Mouse (Mus musculus): ENCODE data around the gene Hba-x.
"Not testable (repeated sequence)": the region's sequence is repeated elsewhere in the genome, so short reads cannot be mapped to it uniquely, and the experiment has no call there.

Hba-x gene

DNA sequence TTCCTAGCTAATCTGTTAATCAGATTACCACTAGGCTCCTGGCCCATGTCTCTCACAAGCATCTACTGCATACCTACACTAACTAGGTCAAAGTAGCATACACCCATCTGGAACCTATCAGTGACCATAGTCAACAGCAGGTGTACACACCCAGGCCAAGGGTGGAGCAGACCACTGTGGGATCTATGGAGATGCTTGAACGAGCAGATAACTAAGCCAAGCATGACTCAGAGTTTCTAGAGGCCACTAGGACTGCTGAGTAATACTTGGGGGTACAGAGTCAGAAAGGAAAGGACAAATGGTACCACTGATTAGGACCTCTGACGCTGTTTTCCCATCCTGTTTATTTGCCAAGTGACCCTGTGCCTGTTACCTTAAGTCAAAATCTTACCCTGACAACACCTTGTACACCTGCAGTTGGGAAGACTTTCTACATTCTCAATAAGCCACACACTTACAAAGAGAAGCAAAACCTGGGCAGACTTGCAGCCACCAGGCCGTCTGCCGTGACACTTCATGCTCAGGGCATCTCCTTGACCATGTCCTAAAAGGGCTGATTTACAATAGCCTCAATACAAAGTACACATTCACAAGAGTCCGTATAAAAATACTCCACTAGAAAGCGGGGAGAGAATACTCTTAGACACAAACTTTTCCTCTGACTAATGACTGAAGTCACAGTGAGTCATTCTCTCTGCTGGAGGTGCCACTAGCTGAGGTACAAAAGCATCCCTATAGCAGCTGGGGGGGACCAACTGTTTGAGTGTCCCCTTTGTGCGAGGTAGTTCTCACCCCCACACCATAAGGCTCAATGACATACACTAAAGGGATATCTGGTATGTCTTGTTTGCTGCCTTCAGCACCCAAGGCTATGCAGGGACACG, 25.1 kb upstream of the Hba-x start:
- DNase-seq (ENCODE audit: low spot score in 2 of 2), result no peak

DNA sequence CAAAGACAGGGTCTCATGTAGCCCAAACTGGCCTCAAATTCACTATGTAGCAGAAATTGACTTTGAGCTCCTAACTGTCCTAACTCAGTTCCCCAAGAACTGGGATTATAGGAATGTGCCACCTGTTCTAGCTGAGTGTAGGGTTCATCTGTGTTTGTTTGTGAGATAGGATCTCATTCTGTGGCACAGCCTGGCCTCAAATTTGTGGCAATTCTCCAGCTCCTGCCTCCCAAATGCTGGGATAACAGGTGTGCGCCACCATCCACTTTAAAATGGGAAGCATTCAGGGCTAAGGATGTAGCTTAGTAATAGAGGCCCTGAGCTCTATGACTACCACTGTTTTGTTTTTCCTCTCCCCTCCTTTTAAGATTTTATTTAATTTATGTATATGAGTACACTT, 23.1 kb upstream of the Hba-x start:
- no peak for DNase-seq (ENCODE audit: low spot score in 2 of 2)

DNA sequence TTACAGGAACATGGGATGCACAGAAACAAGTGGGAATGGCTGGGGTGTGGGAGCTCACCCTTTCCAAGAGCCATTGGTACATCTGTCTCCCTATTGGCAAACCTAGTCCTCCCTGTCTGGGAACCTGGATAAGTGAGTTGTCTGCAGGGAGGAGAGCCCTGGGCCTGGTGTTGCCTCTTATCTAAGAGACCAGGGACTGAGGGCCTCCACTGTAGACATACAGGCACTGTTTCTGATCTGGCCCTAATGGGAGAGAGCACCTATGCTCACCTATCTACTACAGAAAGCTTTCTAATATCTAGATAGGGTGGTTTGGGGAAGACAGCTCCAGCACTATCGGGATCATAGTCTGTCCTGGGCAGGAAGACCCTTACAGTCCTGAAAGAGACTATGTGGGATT, 20.1 kb upstream of the Hba-x start:
- no peak for DNase-seq (ENCODE audit: low spot score in 2 of 2)

DNA sequence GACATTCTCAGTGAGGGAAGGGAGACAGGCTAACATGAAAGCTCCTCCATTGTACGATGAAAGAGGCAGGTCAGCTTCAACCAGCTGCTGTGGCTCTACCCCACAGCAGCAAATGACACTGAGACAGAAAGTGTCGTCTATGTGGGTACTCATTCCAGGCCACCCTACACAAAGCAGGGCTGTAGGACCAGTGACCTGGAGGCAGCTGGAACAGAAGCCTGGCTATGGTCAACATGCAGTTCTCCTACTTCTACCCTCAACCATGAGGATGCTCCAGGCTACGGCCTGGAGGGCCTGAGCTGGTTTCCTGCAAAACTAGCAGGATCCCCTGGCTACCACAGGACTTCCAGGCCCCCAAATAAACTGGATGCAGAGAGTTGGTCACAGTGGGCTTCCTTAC, 19.6 kb upstream of the Hba-x start:
- DNase-seq (ENCODE audit: low spot score in 2 of 2), result no peak

DNA sequence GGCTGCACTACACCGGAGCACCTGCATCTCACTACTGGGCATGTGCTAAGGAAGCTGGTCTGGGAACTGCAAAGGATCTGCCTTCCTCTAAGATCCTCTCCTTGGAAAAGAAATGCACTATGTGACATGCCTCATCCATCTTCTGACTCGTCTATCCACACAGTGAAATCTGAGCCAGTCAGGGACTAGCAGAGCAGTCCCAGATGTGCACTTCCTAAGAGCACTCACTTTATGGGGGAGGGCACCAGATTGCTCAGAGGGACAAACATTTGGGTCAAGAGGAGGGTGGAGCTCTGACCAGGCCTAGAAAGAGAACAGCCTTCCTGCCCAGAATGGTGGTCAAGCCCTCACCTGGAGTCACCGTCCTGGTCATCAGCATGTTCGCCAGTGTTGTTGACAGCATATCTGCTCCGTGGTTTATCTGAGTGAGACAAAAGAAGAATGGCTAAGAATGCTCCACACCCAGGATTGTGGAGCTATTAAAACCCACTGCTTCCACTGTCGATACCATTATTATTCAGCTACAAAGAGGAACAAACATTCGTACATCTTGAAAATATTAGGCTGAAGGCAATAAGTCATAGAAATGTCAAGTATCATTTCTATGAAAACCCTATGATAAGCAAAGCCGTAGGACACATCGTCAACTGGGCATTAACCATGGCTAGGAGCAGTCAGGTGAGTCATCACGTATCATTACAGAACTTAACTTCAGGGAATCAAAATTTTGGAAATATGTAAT, 13.4 kb upstream of the Hba-x start:
- no peak for DNase-seq (ENCODE audit: low spot score in 2 of 2)

DNA sequence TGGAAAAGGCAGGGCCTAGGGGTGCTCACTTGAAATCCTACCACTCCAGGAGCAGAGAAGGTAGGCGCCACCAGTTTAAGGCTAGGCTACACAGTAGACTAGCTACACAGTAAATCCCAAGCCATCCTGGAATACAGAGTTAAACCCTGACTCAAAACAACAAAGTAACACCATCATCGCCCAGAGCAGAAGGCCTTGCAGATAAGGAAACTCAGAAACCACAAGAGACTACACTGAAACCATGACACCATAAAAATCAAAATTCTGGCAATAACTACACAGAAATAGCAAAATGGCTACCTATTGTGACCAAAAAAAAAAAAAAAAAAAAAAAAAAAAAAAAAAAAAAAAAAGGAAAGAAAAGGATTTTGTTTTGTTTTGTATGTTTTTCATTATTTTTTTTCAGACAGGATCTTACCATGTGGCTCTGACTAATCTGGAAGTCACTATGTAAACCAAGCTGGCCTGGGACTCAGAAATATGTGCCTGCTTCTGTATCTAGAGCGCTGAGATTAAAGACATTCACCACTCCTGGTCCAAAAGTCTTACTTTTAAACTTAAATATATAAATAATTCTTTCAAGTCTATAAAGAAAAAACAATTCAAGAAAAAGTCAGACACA, 11.0 kb upstream of the Hba-x start:
- no peak for DNase-seq (ENCODE audit: low spot score in 2 of 2)

DNA sequence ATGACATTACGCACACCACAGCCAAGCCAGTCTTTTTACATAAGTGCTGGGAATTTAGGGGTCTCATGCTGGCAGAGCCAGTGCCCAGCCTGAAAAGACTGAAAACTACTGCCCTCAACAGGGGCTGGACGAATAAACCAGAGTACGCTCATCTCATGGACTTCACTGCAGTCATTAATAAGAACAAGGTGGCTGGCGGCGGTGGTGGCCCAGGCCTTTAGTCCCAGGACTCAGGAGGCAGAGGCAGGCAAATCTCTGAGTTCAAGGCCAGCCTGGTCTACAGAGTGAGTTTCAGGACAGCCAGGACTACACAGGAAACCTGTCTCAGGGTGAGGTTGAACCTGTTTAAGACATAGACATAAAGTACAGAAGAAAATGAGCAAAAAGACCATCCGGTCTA, 10.0 kb upstream of the Hba-x start:
- no peak for DNase-seq (ENCODE audit: low spot score in 2 of 2)

DNA sequence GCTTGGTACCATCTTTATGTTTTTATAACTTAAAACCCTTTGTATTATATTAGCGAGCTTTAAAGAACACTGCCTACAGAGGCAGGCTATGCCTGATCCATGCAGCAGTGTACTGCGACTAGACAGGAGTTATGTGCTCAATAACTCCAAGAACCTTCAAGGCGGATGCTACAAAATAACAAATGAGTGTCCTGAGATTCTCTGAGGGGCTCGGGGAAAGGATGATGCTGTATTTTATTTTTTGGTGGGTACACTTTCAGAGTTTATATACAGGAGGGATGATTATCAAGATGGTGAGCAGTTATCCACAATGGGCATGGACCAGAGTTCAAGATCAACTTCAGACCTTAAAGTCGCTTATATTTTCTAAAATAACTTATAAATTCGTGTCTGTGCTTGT, 9.4 kb upstream of the Hba-x start:
- DNase-seq (ENCODE audit: low spot score in 2 of 2), result no peak

DNA sequence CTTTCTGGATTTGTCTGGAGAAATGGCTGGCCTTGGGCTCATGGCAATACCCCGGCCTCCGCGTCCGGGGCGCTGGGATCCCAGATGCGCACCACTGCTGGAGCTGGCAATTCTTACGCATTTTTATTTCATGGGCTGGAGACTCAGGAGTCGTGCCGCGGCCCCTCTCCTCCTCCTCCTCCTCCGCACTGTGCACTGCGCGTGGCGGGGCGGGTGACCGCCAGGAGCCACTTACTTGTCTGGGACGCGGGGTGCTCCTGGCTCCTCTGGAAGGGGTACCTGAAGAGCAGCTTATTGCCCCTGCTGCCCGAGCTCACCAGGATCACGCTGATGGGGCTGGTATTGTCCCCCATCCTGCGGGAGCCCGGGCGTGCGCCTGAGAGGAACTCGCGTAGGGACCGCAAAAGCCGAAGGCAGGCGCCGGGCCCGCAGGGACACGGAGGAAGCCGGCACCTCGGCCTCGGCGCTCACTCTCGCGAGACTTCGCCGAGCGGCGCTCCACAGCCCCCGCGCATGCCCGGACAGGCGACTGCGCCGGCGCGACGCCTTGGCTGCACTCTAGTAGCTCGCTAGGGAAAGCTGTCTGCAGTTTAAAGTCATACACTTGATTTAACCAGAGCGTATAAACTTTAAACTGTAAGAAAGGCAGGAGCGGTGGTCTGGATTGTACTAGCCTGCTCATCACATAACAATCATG, 8.9 kb upstream of the Hba-x start, which contains the start of gene Nprl3:
Gene Nprl3, minus strand, starts transcription at position 520 of the 697 bp plus-strand sequence.
- peak; percentile 95 to 96 for DNase-seq (ENCODE audit: low spot score in 2 of 2)

DNA sequence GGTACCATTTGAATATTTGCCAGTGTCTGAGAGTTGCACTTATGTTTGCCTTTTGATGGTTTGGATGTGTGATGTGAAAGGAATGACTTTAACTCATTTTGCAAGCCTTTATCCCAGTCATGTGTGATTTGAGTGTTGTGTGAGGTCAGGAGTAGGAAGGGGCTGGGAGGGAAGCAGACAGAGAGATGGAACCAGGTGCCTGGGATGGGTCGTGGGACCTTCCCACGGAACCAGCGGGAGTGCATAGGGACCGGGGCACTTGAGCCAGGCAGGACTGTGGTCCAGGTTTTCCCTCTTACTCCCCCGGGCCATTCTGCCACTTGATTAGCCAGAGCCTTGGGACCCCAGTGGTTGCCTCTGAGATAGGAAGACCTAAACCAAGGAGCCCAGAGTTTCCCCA, 8.2 kb upstream of the Hba-x start:
- no peak for DNase-seq (ENCODE audit: low spot score in 2 of 2)

DNA sequence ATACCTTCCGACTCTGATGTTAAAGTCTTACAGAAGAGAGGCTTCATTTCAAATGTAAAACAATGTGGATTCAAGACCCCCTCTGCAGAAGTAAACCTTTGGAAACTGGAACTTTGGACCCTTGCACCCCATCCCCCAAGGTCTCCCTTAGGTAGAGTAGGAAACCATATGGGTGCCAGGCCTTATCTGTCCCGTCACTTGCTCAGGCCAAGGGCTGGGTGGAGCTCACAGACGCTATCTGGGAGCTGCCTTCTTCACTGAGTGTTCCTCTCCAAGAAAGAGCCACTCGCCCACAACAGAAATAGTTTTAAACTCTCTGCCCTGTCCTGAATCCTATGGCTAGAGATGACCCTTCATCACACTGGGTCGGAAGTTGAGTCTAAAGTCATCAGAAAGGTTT, 7.2 kb upstream of the Hba-x start:
- DNase-seq (ENCODE audit: low spot score in 2 of 2), result no peak

DNA sequence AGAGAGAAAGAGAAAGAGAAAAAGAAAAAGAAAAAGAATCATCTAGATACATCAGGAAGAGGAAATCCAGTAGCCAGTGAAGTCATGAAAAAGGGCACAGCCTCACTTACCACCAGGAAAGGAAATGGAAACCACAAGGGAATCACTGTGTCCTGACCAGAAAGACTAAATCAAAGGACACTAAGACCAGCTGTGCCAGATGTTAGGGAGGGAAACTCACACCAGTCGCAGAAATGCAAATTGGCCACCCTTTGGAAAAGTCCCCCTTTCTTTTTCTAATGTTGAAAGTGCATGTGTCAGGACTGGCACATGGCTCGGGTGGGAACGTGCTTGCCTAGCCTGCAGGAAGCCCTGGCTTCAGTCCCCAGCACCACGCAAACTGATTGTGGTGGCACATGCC, 5.0 kb upstream of the Hba-x start:
- DNase-seq (ENCODE audit: low spot score in 2 of 2), result no peak

DNA sequence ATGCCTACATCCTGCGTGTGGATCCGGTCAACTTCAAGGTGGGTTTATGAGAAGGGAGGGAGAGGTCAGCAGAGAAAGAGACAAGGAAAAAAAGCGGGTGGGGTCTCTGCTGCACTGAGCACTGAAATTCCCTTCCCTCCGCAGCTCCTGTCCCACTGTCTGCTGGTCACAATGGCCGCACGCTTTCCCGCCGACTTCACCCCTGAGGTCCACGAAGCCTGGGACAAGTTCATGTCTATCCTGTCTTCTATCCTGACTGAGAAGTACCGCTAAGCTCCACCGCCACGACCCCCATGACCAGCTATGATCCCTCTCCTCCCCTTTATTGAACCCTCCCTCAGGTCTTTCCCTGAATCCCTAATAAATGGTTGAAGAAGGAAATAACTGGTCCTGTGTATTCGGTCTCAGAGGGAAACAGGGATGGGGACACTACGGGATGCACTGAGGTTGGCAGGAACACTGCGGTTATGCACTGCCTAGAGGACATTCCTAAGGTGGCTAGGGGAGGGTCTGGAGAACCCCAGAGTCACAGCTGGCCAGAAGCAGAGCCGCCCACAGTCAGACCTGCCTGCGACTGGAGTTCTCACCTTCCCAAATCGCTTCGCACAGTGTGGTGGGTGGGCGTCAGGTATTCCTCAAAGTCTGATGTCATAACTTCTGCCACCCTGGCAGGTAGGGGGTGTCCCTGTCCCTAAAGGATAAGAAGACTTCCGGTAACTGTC, 1.7 kb downstream of the Hba-x start:
- no peak for DNase-seq (ENCODE audit: low spot score in 2 of 2)

DNA sequence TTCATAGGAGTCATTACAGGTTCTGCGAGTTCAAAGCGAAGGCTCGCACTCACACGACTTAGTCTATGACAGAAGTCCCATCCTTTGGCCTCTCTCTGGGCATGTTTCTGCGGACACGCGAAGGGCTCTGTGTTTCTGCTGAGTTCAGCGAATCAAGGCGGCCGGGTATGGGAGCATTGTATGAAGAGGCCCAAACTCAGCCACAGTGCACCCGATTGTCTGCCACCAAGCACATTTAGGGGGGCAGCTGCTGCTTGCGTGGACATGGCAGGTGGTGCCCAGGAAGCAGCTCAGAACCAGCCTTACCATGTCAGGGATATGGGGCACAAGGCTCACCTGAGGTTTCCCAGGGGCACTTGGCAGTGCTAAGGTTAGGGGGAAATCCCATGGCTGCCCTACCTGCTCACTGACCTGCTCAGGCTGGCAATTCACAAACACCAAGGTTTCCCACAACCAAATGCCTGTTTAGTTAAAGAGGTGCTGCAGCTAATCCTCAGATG, 2.3 kb downstream of the Hba-x start:
- no peak for DNase-seq (ENCODE audit: low spot score in 2 of 2)

DNA sequence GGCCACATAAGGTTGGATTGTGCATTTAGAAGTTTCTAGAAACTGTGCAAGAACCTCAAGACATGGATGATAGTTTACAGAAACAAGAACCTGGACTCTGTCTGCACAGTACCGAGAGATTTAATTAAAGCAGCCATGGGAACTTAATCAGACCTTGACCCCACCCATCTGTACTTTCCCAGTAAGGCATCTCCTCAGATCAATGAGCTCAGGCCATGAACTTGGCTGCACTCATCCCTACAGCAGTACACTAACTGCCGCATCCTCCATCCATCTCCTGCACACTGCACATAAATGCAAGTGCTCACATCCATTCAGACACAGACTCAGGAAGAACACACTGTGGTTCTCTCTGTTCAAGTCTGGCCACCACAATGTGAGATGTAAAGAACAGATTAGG, 4.4 kb downstream of the Hba-x start:
- no peak for DNase-seq (ENCODE audit: low spot score in 2 of 2)

DNA sequence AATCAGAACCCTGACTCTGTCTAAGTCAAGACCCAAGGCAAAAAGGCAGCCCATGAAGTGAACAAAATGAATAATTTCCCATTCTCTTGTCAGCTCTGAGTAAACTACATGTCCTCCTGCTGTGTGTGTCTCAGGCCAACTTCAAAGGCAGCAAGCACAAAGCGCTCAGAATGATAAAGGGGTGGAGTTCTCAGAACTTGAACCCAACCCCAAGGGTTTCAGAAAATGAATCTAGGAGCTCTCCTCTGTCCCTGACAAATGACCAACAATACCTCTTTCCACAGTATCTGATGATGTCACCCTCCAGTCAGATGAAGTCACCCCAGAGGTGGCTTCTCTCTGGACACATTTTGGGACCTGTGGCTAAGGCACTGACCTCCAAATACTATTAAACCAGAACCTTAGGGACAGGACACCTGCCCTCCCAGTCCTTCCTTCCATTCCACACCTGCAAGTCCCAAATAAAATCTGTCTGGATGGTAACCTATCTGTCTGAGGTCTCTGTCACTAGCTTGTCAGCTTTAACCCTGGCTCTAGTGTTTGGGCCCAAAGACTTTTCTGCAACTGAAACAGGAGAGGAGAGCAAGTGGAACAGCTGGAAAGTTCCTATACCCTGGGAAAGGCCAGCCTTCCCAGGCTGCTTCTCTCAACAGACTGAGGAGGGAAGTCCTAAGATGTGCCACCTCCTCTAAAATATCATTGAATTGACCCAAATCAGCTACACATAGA, 5.4 kb downstream of the Hba-x start:
- DNase-seq (ENCODE audit: low spot score in 2 of 2), result no peak

DNA sequence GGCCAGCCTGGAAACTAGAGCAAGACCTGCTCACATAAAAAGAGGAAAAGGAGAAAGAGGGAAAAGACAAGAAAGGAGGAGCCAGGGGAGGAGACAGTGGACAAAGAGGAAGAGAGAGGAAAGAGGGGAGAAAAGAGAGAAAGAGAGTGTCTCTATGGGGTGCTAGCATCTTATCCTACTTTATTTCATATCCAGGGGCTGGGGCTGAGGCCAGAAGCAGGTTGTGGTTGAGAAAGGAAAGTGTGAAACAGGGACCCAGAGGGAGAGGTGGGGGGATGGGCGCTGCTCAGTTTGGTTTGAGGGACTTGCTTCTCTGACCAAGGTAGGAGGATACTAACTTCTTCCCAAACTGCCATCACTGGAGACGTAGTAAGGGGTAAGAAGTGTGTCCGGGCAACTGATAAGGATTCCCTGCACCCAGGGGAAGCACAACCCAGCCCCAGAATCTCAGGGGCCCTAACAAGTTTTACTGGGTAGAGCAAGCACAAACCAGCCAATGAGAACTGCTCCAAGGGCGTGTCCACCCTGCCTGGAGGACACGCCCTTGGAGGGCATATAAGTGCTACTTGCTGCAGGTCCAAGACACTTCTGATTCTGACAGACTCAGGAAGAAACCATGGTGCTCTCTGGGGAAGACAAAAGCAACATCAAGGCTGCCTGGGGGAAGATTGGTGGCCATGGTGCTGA, 7.0 kb downstream of the Hba-x start, which contains the start of gene Hba-a1:
Gene Hba-a1, plus strand, starts transcription at position 421 of the 687 bp plus-strand sequence.
- DNase-seq (ENCODE audit: low spot score in 2 of 2), result not testable (repeated sequence)

DNA sequence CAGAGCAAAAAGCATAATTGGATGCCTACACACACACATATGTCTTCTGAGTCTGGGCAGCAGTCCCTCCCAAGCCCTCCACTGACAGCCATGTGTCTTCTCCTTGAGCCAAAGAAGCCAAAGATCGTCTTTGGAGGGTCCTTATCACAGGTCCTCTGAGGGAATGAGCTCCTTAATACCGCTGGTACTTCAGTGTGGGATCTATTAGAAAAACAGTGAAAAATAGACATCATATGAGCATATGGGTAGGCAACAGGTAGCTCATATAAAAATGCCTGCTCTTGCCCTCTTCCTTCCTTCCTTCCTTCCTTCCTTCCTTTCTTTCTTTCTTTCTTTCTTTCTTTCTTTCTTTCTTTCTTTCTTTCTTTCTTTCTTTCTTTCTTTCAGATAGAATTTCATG, 8.4 kb downstream of the Hba-x start:
- DNase-seq (ENCODE audit: low spot score in 2 of 2), result not testable (repeated sequence)

DNA sequence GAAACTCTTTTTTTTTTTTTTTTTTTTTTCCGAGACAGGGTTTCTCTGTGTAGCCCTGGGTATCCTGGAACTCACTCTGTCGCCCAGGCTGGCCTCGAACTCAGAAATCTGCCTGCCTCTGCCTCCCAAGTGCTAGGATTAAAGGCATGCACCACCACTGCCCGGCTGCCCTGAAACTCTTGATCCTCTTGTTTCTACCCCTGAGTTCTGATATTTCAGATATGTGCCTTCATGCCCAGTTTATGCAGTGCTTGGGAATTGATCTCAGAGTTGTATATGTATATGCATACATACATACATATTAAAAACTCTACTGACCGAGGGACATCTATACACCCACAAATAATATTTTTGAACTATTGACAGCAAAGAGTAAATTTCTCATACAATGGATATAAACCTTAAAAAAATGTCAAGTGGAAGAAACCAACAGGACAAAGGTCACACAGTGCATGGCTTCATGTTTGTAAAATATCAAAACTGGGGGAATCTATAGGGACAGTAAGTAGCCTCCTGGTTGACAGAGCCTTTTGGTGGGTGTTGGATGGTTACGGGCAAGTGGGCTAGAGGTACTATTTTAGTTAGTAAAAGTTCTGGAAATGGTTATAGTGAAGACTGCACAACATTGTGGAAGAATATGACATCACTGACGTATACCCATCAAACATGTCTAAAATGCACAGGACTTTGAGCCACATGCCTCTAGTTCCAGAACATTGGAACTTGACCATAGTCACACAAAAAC, 9.0 kb downstream of the Hba-x start:
- DNase-seq (ENCODE audit: low spot score in 2 of 2), result no peak

Data from heart, adult 9 months (tissue).